Mouse (Mus musculus): ENCODE measurements around the gene Fv1. TPM values are rescaled to one million over a fixed set of nuclear protein-coding genes. Genes with fewer than 3 reads are reported as not detected.
"Not testable (repeated sequence)": the region's sequence is repeated elsewhere in the genome, so short reads cannot be mapped to it uniquely, and the experiment has no call there.

The Fv1 gene
- total RNA-seq (2021), result 1 to 10 TPM; 8.8 to 9.5 TPM
- long read RNA-seq, experiment 1, partial matches to known transcripts, result 0 of 1 reads
- long read RNA-seq, experiment 1, other reads (novel, unspliced or antisense), result 0 of 1 reads
- long read RNA-seq, experiment 2, partial matches to known transcripts, result 0 of 3 reads
- long read RNA-seq, experiment 2, other reads (novel, unspliced or antisense), result 1 of 3 reads

- DNase-seq (ENCODE audit: low spot score in 2 of 2), result peak; percentile 94 to 98
- TF ChIP-seq CTCF (conservative IDR thresholded peaks at IDR 0.05), result peak; percentile 32
- Histone ChIP-seq H3K4me3 (peak within 1 kb of the TSS; percentile 84), H3K27ac (peak within 1 kb of the TSS; percentile 90)
Observed at GRCm38 (mm10) chr4:147868450-147869031, at the start of gene Fv1, which contains the start of gene Miip. Fv1 (plus strand) TSS chr4:147868979. Miip (minus strand) TSS chr4:147868816.

GRCm38 (mm10) chr4:147819659-147820058 lies 49.1 kb upstream of the Fv1 start:
- not testable (repeated sequence) for DNase-seq (ENCODE audit: low spot score in 2 of 2); H3K4me3 ChIP-seq; H3K27ac ChIP-seq

- H3K4me3 ChIP-seq; DNase-seq (ENCODE audit: low spot score in 2 of 2): not testable (repeated sequence)
Observed at GRCm38 (mm10) chr4:147821414-147821813, 47.4 kb upstream of the Fv1 start.

GRCm38 (mm10) chr4:147824389-147824788 lies 44.4 kb upstream of the Fv1 start:
- Histone ChIP-seq H3K4me3 (no peak overlapping the region), H3K27ac (no peak overlapping the region)
- no peak for DNase-seq (ENCODE audit: low spot score in 2 of 2)
- TF ChIP-seq CTCF (conservative IDR thresholded peaks at IDR 0.05), result no peak

More at GRCm38 (mm10) chr4:147821414-147821813, 47.4 kb upstream of the Fv1 start:
- not testable (repeated sequence) for H3K27ac ChIP-seq

- not testable (repeated sequence) for H3K27ac ChIP-seq, H3K4me3 ChIP-seq
- DNase-seq (ENCODE audit: low spot score in 2 of 2), result peak in 1 of 2 experiments; percentile 58
Observed at GRCm38 (mm10) chr4:147839282-147839681, 29.5 kb upstream of the Fv1 start.

GRCm38 (mm10) chr4:147842871-147843270 lies 25.9 kb upstream of the Fv1 start:
- TF ChIP-seq CTCF (conservative IDR thresholded peaks at IDR 0.05), result no peak
- DNase-seq (ENCODE audit: low spot score in 2 of 2), result no peak
- no peak overlapping the region for H3K4me3 ChIP-seq
- no peak overlapping the region for H3K27ac ChIP-seq

- DNase-seq (ENCODE audit: low spot score in 2 of 2), result peak; percentile 79 to 89
- no peak for TF ChIP-seq CTCF (conservative IDR thresholded peaks at IDR 0.05)
- Histone ChIP-seq H3K27ac (peak within 1 kb of the TSS; percentile 91), H3K4me3 (peak within 1 kb of the TSS; percentile 79)
Observed at GRCm38 (mm10) chr4:147847614-147848583, 20.9 kb upstream of the Fv1 start, which contains the start of gene Zfp933. Zfp933 (minus strand) TSS chr4:147848366.

- H3K4me3 ChIP-seq, result peak overlapping the region; percentile 79
- DNase-seq (ENCODE audit: low spot score in 2 of 2), result no peak
- peak overlapping the region; percentile 91 for H3K27ac ChIP-seq
- no peak for TF ChIP-seq CTCF (conservative IDR thresholded peaks at IDR 0.05)
Observed at GRCm38 (mm10) chr4:147848584-147848991, 20.2 kb upstream of the Fv1 start.

- no peak for TF ChIP-seq CTCF (conservative IDR thresholded peaks at IDR 0.05)
- Histone ChIP-seq H3K4me3 (no peak overlapping the region), H3K27ac (no peak overlapping the region)
- DNase-seq (ENCODE audit: low spot score in 2 of 2), result no peak
Observed at GRCm38 (mm10) chr4:147850776-147851175, 18.0 kb upstream of the Fv1 start.

- no peak for TF ChIP-seq CTCF (conservative IDR thresholded peaks at IDR 0.05)
- Histone ChIP-seq H3K4me3 (no peak overlapping the region), H3K27ac (no peak overlapping the region)
- DNase-seq (ENCODE audit: low spot score in 2 of 2), result no peak
Observed at GRCm38 (mm10) chr4:147862051-147862450, 6.7 kb upstream of the Fv1 start.

GRCm38 (mm10) chr4:147865651-147866050 lies 3.1 kb upstream of the Fv1 start:
- Histone ChIP-seq H3K4me3 (no peak overlapping the region), H3K27ac (no peak overlapping the region)
- DNase-seq (ENCODE audit: low spot score in 2 of 2), result no peak
- no peak for TF ChIP-seq CTCF (conservative IDR thresholded peaks at IDR 0.05)

- Histone ChIP-seq H3K27ac (no peak overlapping the region), H3K4me3 (no peak overlapping the region)
- no peak for DNase-seq (ENCODE audit: low spot score in 2 of 2)
- no peak for TF ChIP-seq CTCF (conservative IDR thresholded peaks at IDR 0.05)
Observed at GRCm38 (mm10) chr4:147866056-147866455, 2.7 kb upstream of the Fv1 start.

GRCm38 (mm10) chr4:147866793-147867192 lies 2.0 kb upstream of the Fv1 start:
- DNase-seq (ENCODE audit: low spot score in 2 of 2); H3K27ac ChIP-seq; H3K4me3 ChIP-seq: not testable (repeated sequence)

All from layer of hippocampus, adult 2 months (tissue).